Mouse (Mus musculus): ENCODE measurements around the gene Tex28.
"Not testable (repeated sequence)": the region's sequence is repeated elsewhere in the genome, so short reads cannot be mapped to it uniquely, and the experiment has no call there.

Gene Tex28

DNA sequence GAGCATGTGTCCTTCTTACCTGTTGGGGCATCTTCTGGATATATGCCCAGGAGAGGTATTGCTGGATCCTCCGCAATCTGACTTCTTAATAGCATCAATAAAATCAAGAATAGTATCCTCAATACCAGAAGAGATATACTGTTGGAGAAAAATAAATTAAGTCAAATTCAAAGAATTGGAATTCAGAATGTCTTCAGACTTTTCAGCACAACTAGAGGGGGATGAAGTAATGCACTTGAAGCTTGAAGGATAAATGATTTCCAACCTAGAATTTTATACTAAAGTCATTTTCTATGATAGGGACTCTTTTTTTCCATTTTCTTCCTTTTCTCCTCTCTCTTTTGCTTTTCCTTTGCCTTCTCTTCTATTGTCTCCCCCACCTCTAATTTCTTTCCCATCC lies at the start of gene Tex28:
TSS of gene Tex28 (minus strand) at position 101 of the 400 bp plus-strand sequence.
- no peak for DNase-seq (ENCODE audit: extremely low read depth, low read depth)

GRCm38 (mm10) chrX:74203556-74203955 lies 35.9 kb upstream of the Tex28 start:
- DNase-seq (ENCODE audit: extremely low read depth, low read depth), result no peak

- no peak for DNase-seq (ENCODE audit: extremely low read depth, low read depth)
Observed at GRCm38 (mm10) chrX:74176959-74177358, 9.3 kb upstream of the Tex28 start, which contains the start of gene Tktl1. TSS of gene Tktl1 (plus strand) at chrX:74177259.

DNA sequence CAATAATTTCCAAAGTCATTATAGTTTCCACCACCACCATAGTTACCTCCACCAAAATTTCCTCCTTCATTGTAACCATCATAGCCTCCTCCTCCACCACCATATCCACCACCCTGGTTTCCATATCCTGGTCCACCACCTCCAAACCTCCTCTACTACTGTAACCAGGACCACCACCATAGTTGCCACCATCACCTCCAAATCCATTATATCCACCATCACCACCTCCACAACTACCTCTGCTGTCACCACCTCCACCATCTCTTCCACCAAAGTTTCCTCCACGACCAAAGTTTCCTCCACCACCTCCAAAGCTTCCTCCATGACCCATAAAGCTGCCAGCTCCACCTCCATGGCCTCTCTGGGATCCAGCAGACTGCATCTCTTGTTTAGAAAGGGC lies 32.4 kb downstream of the Tex28 start, which contains the start of gene Mecp2:
TSS of gene Mecp2 (minus strand) at position 101 of the 400 bp plus-strand sequence.
- not testable (repeated sequence) for DNase-seq (ENCODE audit: extremely low read depth, low read depth)

DNA sequence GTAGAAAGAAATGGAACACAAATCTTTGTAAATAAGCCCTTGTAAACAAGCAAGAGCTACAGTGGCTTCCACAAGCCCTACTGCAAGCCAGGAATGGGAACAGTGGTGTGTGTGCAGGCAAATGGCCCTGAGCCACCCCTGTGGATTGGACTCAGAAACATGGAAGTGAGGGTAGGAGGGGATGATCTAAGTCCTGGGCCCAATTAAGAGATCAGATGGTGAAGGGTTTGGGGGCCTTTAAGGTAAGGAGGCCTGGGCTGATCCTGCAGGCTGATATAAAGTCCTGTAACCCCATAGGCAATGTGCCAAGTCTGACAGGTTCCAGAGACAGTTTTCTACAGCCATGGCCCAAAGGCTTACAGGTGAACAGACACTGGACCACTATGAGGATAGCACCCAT lies 40.5 kb downstream of the Tex28 start, which contains the start of gene Opn1mw:
TSS of gene Opn1mw (plus strand) at position 301 of the 400 bp plus-strand sequence.
- no peak for DNase-seq (ENCODE audit: extremely low read depth, low read depth)

DNA sequence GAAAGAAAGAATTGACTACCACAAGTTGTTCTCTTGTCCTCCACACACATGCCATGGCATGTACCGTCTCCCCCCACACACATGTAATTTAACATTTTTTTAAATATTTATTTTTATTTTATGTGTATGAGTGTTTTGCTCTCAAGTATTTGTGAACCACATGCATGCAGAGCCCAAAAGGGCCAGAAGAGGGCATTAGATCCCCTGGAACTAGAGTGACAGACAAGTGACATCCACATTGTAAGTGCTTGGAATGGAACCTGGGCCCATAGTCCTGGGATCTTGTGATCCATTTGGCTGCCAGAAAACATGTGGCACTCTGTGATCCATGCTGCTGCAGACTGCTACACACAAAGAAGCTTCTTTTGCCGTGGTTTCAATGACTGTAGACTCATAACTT lies 42.7 kb downstream of the Tex28 start:
- peak; percentile 25 for DNase-seq (ENCODE audit: extremely low read depth, low read depth)

- DNase-seq (ENCODE audit: extremely low read depth, low read depth), result peak; percentile 67
Observed at GRCm38 (mm10) chrX:74115511-74115910, 52.1 kb downstream of the Tex28 start.

DNA sequence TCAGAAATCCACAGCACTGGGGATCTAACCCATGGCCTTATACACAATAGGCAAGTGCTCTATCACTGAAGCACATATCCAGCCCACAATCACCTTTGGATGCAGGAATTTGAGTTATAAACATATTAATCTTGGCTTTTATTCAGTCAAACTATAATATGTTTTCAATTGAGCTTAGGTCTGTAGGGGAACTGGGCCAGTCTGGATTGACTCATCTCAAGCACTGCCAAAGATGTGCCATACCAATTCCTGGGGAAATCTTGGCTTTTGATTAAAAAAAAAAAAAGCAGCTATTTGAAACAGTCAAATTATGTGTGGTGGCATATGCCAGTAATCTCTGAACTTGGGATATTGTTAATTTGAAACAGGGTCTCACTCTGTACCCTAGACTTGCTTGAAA lies 53.6 kb downstream of the Tex28 start:
- DNase-seq (ENCODE audit: extremely low read depth, low read depth), result no peak

DNA sequence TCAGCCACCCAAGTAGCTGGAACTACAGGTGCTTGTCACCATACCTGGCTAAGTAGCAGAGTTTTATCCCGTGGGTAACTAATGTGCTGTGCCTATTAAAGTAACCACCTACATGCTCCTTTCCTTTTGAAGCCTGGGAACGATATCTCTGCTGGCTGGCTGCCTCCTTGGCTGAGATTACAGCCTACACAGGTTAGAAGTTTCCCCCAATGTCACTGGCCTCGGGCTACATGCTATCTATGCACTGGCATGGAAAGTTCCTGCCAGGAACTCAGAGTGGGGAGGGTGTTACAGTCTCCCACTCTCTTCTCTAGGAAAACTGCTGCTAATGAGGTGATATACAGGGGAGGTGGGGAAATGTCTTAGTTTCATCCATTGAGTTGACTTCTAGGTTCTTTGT lies 58.9 kb downstream of the Tex28 start:
- no peak for DNase-seq (ENCODE audit: extremely low read depth, low read depth)

DNA sequence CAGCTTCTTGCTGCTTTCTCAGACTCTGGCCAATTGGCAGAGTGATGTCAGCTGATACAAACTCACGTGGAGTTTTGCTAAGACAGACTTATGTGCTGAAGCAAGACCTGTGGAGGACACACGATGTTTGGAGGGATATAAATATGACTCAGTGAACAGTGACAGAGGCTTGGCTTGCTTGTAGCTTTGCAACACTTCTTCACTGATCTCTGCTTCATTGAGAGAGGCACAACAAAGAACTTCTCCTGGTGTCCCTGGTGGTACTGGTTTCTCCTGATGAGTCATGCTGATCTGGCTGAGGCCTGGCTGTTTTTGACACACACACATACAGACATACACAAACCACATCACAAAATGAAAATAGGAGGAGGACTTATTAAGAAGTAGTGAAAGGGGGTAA lies 61.7 kb downstream of the Tex28 start:
- DNase-seq (ENCODE audit: extremely low read depth, low read depth), result no peak

DNA sequence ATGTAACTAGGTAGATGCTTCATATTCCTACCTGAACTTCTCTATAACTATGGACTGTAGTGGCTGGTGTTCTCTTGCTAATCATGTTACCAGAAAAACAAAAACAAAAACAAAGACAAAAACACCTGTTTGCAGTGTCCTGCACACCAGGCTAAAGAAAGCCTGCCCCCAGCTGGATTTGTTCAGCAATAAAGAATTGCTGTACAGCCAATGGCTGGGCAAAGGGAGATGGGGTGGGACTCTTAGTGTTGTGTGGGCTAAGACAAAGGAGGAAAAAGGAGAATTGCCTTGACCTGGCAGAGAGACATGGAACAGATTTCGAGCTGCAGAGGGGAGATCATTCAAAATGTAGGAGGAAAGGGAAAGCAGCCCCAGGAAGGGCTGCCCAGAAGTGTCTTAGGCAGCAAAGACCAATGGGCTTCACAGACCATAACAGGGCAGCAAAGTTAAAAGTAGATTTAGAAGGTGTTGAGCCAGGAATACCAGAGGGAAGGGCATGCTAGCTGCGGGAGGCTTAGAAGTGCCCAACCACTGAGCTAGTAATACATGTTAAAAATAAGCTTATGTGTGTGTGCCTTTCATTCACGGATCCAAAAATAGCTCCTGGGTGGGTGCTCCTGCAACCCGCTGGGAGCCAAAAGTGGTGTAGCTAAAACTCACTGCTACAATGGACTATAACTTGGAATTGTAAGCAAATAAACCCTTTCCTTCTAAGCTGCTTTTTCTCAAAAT lies 64.0 kb downstream of the Tex28 start:
- no peak for DNase-seq (ENCODE audit: extremely low read depth, low read depth)
